Mouse (Mus musculus) MEL (cell line): ENCODE results near the gene Gp2. TPM values are rescaled to one million over a fixed set of nuclear protein-coding genes. Genes with fewer than 3 reads are reported as not detected.

ENCODE experiments used
- DNase-seq: peaks from one replicate; pipeline ENCODE4 v3.0.0; 2011; ENCODE audit warnings: low read depth, low spot score
- H3K27ac ChIP-seq: 2 replicates; pipeline ENCODE4 v1.5.1; 2012; ENCODE audit warnings: low read depth, mild to moderate bottlenecking, control low read depth, low read length, moderate library complexity; ENCODE audit not compliant: control insufficient read depth
- H3K27me3 ChIP-seq, 2 experiments: fragments of 150-350 bp in 1 of 2; sonication (generic) in 1 of 2; 2 replicates each; pipeline ENCODE4 v1.6.1; 2012; ENCODE audit warnings: low read length in 2 of 2, mild to moderate bottlenecking in 2 of 2, improper control_type of control experiment in 1 of 2, moderate library complexity in 1 of 2; ENCODE audit not compliant: insufficient read depth in 2 of 2, control insufficient read depth in 1 of 2
- H3K36me3 ChIP-seq, 2 experiments: 2 replicates each; pipeline ENCODE4 v1.6.1; 2012 to 2014; ENCODE audit warnings: low read length in 2 of 2, improper control_type of control experiment in 1 of 2, inconsistent platforms in 1 of 2, mild to moderate bottlenecking in 1 of 2; ENCODE audit not compliant: insufficient read depth in 2 of 2, control insufficient read depth in 1 of 2
- H3K4me1 ChIP-seq, 2 experiments: fragments of 150-350 bp in 1 of 2; sonication (generic) in 1 of 2; 2 replicates each; pipeline ENCODE4 v1.6.1; 2012; ENCODE audit warnings: low read length in 2 of 2, improper control_type of control experiment in 1 of 2, mild to moderate bottlenecking in 1 of 2; ENCODE audit not compliant: insufficient read depth in 2 of 2, control insufficient read depth in 1 of 2
- H3K4me3 ChIP-seq, 2 experiments: fragments of 150-350 bp in 1 of 2; sonication (generic) in 1 of 2; 2 replicates each; pipeline ENCODE4 v1.5.1; 2012; ENCODE audit warnings: low read depth in 2 of 2, low read length in 2 of 2, mild to moderate bottlenecking in 2 of 2, moderate library complexity in 2 of 2, control low read depth in 1 of 2, improper control_type of control experiment in 1 of 2; ENCODE audit not compliant: control insufficient read depth in 1 of 2, insufficient read depth in 1 of 2
- H3K79me2 ChIP-seq: 2 replicates; pipeline ENCODE4 v1.6.1; 2012; ENCODE audit warnings: mild to moderate bottlenecking, low read length, moderate library complexity; ENCODE audit not compliant: control insufficient read depth, poor library complexity, insufficient read depth
- H3K9ac ChIP-seq: 2 replicates; pipeline ENCODE4 v1.6.1; 2012; ENCODE audit warnings: low read depth, mild to moderate bottlenecking, control low read depth, low read length, moderate library complexity; ENCODE audit not compliant: control insufficient read depth, poor library complexity, severe bottlenecking
- H3K9me3 ChIP-seq: fragments of 150-350 bp; sonication (generic); replicated peaks from 2 replicates; pipeline ENCODE4 v1.6.1; 2012; ENCODE audit warnings: mild to moderate bottlenecking, low read length, improper control_type of control experiment, moderate library complexity; ENCODE audit not compliant: insufficient read depth
- CTCF ChIP-seq, 3 experiments: IDR thresholded peaks in 2 of 3; conservative IDR thresholded peaks in 1 of 3; 2 replicates each; pipeline ENCODE4 v1.5.1; 2011 to 2012; ENCODE audit warnings: low read length in 3 of 3, low read depth in 2 of 3, mild to moderate bottlenecking in 2 of 3, improper control_type of control experiment in 1 of 3, inconsistent platforms in 1 of 3, mixed read lengths in 1 of 3, moderate library complexity in 1 of 3; ENCODE audit not compliant: control insufficient read depth in 1 of 3, insufficient read depth in 1 of 3, poor library complexity in 1 of 3, severe bottlenecking in 1 of 3
- ELF1 ChIP-seq: IDR thresholded peaks from 2 replicates; pipeline ENCODE4 v1.6.1; 2014; ENCODE audit warnings: low read depth, mild to moderate bottlenecking, inconsistent platforms, low read length, improper control_type of control experiment, moderate library complexity
- ETS1 ChIP-seq: IDR thresholded peaks from 2 replicates; pipeline ENCODE4 v1.6.1; 2012; ENCODE audit warnings: low read depth, mild to moderate bottlenecking, inconsistent platforms, low read length, improper control_type of control experiment, moderate library complexity
- GABPA ChIP-seq: IDR thresholded peaks from 2 replicates; pipeline ENCODE4 v1.6.1; 2012; ENCODE audit warnings: low read depth, mild to moderate bottlenecking, inconsistent platforms, low read length, improper control_type of control experiment, moderate library complexity
- GATA1 ChIP-seq: IDR thresholded peaks from 2 replicates; pipeline ENCODE4 v1.6.1; 2011; ENCODE audit warnings: low read depth, low read length, improper control_type of control experiment
- JUND ChIP-seq: IDR thresholded peaks from 2 replicates; pipeline ENCODE4 v1.6.1; 2011; ENCODE audit warnings: low read depth, mild to moderate bottlenecking, improper control_type of control experiment, low read length
- KAT2A ChIP-seq: conservative IDR thresholded peaks from 2 replicates; pipeline ENCODE4 v1.6.1; 2012; ENCODE audit warnings: low read depth, low read length, improper control_type of control experiment, inconsistent platforms
- MAFK ChIP-seq: IDR thresholded peaks from 2 replicates; pipeline ENCODE4 v1.6.1; 2011; ENCODE audit warnings: low read depth, mild to moderate bottlenecking, low read length, improper control_type of control experiment, borderline replicate concordance
- MAX ChIP-seq: IDR thresholded peaks from 2 replicates; pipeline ENCODE4 v1.6.1; 2011; ENCODE audit warnings: low read length, improper control_type of control experiment
- MEF2A ChIP-seq: IDR thresholded peaks from 2 replicates; pipeline ENCODE4 v1.6.1; 2014; ENCODE audit warnings: low read depth, mild to moderate bottlenecking, inconsistent platforms, low read length, improper control_type of control experiment; ENCODE audit not compliant: poor library complexity, insufficient replicate concordance, severe bottlenecking; ENCODE audit errors: extremely low read depth
- MYC ChIP-seq: IDR thresholded peaks from 2 replicates; pipeline ENCODE4 v1.6.1; 2011; ENCODE audit warnings: low read depth, mild to moderate bottlenecking, low read length, improper control_type of control experiment, moderate library complexity
- NELFE ChIP-seq: IDR thresholded peaks from 2 replicates; pipeline ENCODE4 v1.6.1; 2011; ENCODE audit warnings: low read depth, low read length, improper control_type of control experiment
- NRF1 ChIP-seq: IDR thresholded peaks from 2 replicates; pipeline ENCODE4 v1.6.1; 2014; ENCODE audit warnings: low read depth, mild to moderate bottlenecking, inconsistent platforms, low read length, improper control_type of control experiment, moderate library complexity; ENCODE audit not compliant: poor library complexity, insufficient read depth, severe bottlenecking
- POLR2A ChIP-seq, 2 experiments: IDR thresholded peaks; 2 replicates each; pipeline ENCODE4 v1.6.1; 2011 to 2012; ENCODE audit warnings: low read length in 2 of 2, mild to moderate bottlenecking in 2 of 2, control low read depth in 1 of 2, improper control_type of control experiment in 1 of 2, low read depth in 1 of 2, moderate library complexity in 1 of 2; ENCODE audit not compliant: control insufficient read depth in 1 of 2, insufficient read depth in 1 of 2, poor library complexity in 1 of 2
- POLR2AphosphoS2 ChIP-seq: IDR thresholded peaks from 2 replicates; pipeline ENCODE4 v1.6.1; 2011; ENCODE audit warnings: low read length, improper control_type of control experiment
- RAD21 ChIP-seq: IDR thresholded peaks from 2 replicates; pipeline ENCODE4 v1.6.1; 2011; ENCODE audit warnings: mild to moderate bottlenecking, low read depth, low read length, improper control_type of control experiment
- SIN3A ChIP-seq: IDR thresholded peaks from 2 replicates; pipeline ENCODE4 v1.6.1; 2012; ENCODE audit warnings: low read length, improper control_type of control experiment, inconsistent platforms
- TAL1 ChIP-seq: IDR thresholded peaks from 2 replicates; pipeline ENCODE4 v1.6.1; 2012; ENCODE audit warnings: mild to moderate bottlenecking, inconsistent platforms, low read length, moderate library complexity, mixed read lengths
- UBTF ChIP-seq: IDR thresholded peaks from 2 replicates; pipeline ENCODE4 v1.6.1; 2012; ENCODE audit warnings: low read depth, mild to moderate bottlenecking, inconsistent platforms, low read length, improper control_type of control experiment, moderate library complexity, borderline replicate concordance; ENCODE audit not compliant: insufficient read depth
- ZKSCAN1 ChIP-seq: IDR thresholded peaks from 2 replicates; pipeline ENCODE4 v1.6.1; 2012; ENCODE audit warnings: low read depth, mild to moderate bottlenecking, inconsistent platforms, low read length, improper control_type of control experiment, moderate library complexity
- ZMIZ1 ChIP-seq: IDR thresholded peaks from 2 replicates; pipeline ENCODE4 v1.6.1; 2012; ENCODE audit warnings: low read depth, mild to moderate bottlenecking, inconsistent platforms, low read length, improper control_type of control experiment, moderate library complexity
- ZNF384 ChIP-seq: IDR thresholded peaks from 2 replicates; pipeline ENCODE4 v1.6.1; 2012; ENCODE audit warnings: low read depth, mild to moderate bottlenecking, inconsistent platforms, low read length, improper control_type of control experiment
- polyA plus RNA-seq, 2 experiments: library from polyadenylated mRNA; stranded (reverse) in 1 of 2; unstranded in 1 of 2; fragments of >175 nt in 1 of 2; fragments of >200 nt in 1 of 2; gene quantifications; 2 replicates each; pipeline versions ENCODE4 v1.2.1 to v1.2.4; 2012; ENCODE audit warnings: low replicate concordance in 2 of 2, low read depth in 1 of 2; ENCODE audit not compliant: insufficient read length in 2 of 2, insufficient read depth in 1 of 2, missing spikeins in 1 of 2
- total RNA-seq: library from RNA; depleted of rRNA; stranded (reverse); fragments of 300-350 nt; gene quantifications from 2 replicates; pipeline ENCODE4 v1.2.3, GENCODE M21; 2012

The Gp2 gene
- total and polyA plus RNA-seq, 3 experiments: not detected

- no peak for TF ChIP-seq CTCF (IDR thresholded peaks at IDR 0.05 in 2 of 3, conservative IDR thresholded peaks at IDR 0.05 in 1 of 3; ENCODE audit: control insufficient read depth in 1 of 3, insufficient read depth in 1 of 3, low read depth in 2 of 3, low read length in 3 of 3, poor library complexity in 1 of 3, severe bottlenecking in 1 of 3)
- no peak for TF ChIP-seq POLR2A (IDR thresholded peaks at IDR 0.05; ENCODE audit: control insufficient read depth in 1 of 2, insufficient read depth in 1 of 2, low read depth in 1 of 2, low read length in 2 of 2, poor library complexity in 1 of 2)
- no peak for TF ChIP-seq GATA1
- TF ChIP-seq KAT2A: no peak
- no peak for TF ChIP-seq POLR2AphosphoS2
- TF ChIP-seq RAD21: no peak
- no peak for TF ChIP-seq MEF2A
- TF ChIP-seq TAL1: no peak
- TF ChIP-seq NRF1: no peak
- no peak for TF ChIP-seq UBTF
- no peak for TF ChIP-seq NELFE
- TF ChIP-seq MAX: no peak
- no peak for TF ChIP-seq MAFK
- no peak for TF ChIP-seq MYC
- no peak for TF ChIP-seq GABPA
- Histone ChIP-seq H3K9me3 (no peaks in the 10 kb centered on the region), H3K9ac (no peak within 1 kb of the TSS), H3K79me2 (no peaks in the 10 kb centered on the region), H3K27me3 (no peaks in the 10 kb centered on the region), H3K4me1 (no peaks in the 10 kb centered on the region), H3K27ac (no peak within 1 kb of the TSS), H3K36me3 (no peaks in the 10 kb centered on the region), H3K4me3 (no peak within 1 kb of the TSS)
- DNase-seq: no peak
Measured at GRCm38 (mm10) chr7:119479256-119479655, 20.2 kb upstream of the Gp2 start, which contains the start of gene Umod. Gene Umod (minus strand): TSS chr7:119479282.

DNA sequence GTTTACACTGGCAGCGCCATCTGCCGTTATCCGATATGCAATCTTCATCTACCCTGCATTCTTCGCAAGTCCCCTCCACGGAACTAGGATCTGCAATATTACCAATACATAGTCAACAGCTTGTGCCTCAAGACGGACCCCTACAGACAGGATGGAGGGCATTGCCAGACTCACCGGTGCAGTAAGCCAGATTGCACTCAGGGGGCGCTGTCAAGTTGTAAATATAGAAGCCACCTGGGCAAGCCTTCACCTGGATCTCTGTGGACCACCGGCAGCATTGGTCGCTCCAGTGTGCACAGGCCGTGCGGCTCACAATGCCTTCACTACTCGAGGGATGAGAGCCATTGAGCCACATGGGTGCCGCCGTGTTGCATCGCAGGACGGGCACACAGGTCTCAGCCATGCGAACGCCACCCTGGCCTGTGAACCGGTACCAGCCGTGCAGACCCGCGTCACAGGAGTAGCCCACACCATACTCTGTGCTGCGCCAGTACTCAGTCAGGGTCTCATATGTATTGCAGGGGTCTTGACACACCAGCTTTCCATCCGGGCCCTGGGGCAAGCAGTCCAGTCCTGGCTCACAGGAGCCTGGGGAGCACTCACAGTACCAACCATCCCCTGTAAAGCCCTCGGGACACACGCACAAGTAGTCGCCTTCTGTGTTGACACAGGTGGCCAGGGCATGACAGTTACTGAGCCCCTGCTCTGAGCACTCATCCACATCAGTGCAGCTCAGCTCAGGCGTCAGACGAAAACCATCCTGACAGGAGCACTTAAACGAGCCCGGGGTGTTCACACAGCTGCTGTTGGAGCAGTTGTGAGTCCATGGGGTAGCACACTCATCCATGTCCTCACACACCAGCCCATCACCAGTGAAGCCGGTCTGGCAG is 17.7 kb upstream of the Gp2 start:
- Histone ChIP-seq H3K9ac (no peak overlapping the region), H3K4me3 (no peak overlapping the region), H3K9me3 (no peaks in the 10 kb centered on the region), H3K36me3 (no peaks in the 10 kb centered on the region), H3K79me2 (no peaks in the 10 kb centered on the region), H3K4me1 (no peaks in the 10 kb centered on the region), H3K27me3 (no peaks in the 10 kb centered on the region), H3K27ac (no peak overlapping the region)
- no peak for TF ChIP-seq ZKSCAN1
- TF ChIP-seq JUND: no peak
- no peak for TF ChIP-seq SIN3A
- no peak for TF ChIP-seq POLR2AphosphoS2
- no peak for TF ChIP-seq GABPA
- no peak for TF ChIP-seq ZNF384
- no peak for TF ChIP-seq GATA1
- TF ChIP-seq MAX: no peak
- no peak for TF ChIP-seq KAT2A
- no peak for TF ChIP-seq ETS1
- no peak for TF ChIP-seq ELF1
- TF ChIP-seq UBTF: no peak
- TF ChIP-seq ZMIZ1: no peak
- no peak for DNase-seq
